Mouse (Mus musculus): Measurements from ENCODE around the gene Cask.

DNA sequence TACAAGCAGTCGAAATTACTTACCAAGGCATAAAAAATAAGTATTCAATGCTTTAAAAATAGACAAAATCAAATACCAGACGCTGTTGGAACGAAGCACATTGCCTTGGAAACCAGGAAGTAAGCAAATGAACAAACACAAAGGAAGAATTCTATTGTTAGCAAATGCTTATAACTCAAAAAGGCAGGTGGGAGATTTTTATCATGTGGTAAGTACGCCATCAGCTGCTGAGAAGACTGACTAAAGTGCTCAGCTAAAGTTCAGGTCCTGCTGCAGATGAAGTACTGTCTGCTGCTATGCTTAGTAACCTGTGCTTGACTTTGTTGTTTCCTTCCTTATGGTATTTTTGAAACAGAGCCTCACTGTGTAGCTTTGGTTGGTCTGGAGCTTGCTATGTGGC, 232.7 kb downstream of the Cask start:
- no peak for TF ChIP-seq CTCF (IDR thresholded peaks at IDR 0.05)
- peak; percentile 29; the same call in 1 of the 2 replicates for TF ChIP-seq POLR2A (IDR thresholded peaks at IDR 0.05; ENCODE audit: insufficient read depth, low read depth, low read length)
- no peak for TF ChIP-seq EP300 (IDR thresholded peaks at IDR 0.05; ENCODE audit: insufficient read depth, low read depth, low read length)

Data from heart, adult 2 months (tissue).